Mouse (Mus musculus) lung, postnatal 36 days (tissue): ENCODE data around the gene Rere.
"Not testable (repeated sequence)": the region's sequence is repeated elsewhere in the genome, so short reads cannot be mapped to it uniquely, and the experiment has no call there.

ENCODE experiments used
- DNase-seq: peaks from one replicate; pipeline ENCODE4 v3.0.0; 2022; ENCODE audit warnings: mixed read lengths

Gene Rere

GRCm38 (mm10) chr4:150257252-150258204 is 23.9 kb upstream of the Rere start:
- peak; percentile 92 for DNase-seq

- DNase-seq, result no peak
These were observed 23.1 kb upstream of the Rere start for GRCm38 (mm10) chr4:150258388-150258787.

- no peak for DNase-seq
These were observed 21.9 kb upstream of the Rere start for GRCm38 (mm10) chr4:150259577-150259976.

GRCm38 (mm10) chr4:150260111-150260510 is 21.3 kb upstream of the Rere start:
- no peak for DNase-seq

- peak; percentile 24 for DNase-seq
These were observed 20.7 kb upstream of the Rere start for GRCm38 (mm10) chr4:150260745-150261144.

- DNase-seq, result no peak
These were observed 19.1 kb upstream of the Rere start for GRCm38 (mm10) chr4:150262301-150262700.

GRCm38 (mm10) chr4:150264903-150265302 is 16.5 kb upstream of the Rere start:
- peak; percentile 71 for DNase-seq

GRCm38 (mm10) chr4:150265471-150265870 is 16.0 kb upstream of the Rere start:
- DNase-seq, result no peak

GRCm38 (mm10) chr4:150266655-150267223 is 14.7 kb upstream of the Rere start:
- peak; percentile 75 for DNase-seq

- DNase-seq, result no peak
These were observed 12.5 kb upstream of the Rere start for GRCm38 (mm10) chr4:150268674-150269653.

GRCm38 (mm10) chr4:150269679-150270078 is 11.8 kb upstream of the Rere start:
- no peak for DNase-seq

- DNase-seq, result not testable (repeated sequence)
These were observed 10.7 kb upstream of the Rere start for GRCm38 (mm10) chr4:150270718-150271117.

- DNase-seq, result peak; percentile 83
These were observed 8.7 kb upstream of the Rere start for GRCm38 (mm10) chr4:150272725-150273124.

- no peak for DNase-seq
These were observed 5.9 kb upstream of the Rere start for GRCm38 (mm10) chr4:150275531-150275930.

GRCm38 (mm10) chr4:150279336-150279735 is 2.1 kb upstream of the Rere start:
- DNase-seq, result not testable (repeated sequence)

- no peak for DNase-seq
These were observed 1.4 kb upstream of the Rere start for GRCm38 (mm10) chr4:150280002-150280401.

- peak; percentile 20 for DNase-seq
These were observed 987 bp upstream of the Rere start for GRCm38 (mm10) chr4:150280459-150280858.

GRCm38 (mm10) chr4:150281891-150282630 is 615 bp downstream of the Rere start:
- peak; percentile 71 for DNase-seq

GRCm38 (mm10) chr4:150282631-150283334 is 1.3 kb downstream of the Rere start:
- no peak for DNase-seq

- DNase-seq, result no peak
These were observed 1.8 kb downstream of the Rere start for GRCm38 (mm10) chr4:150283335-150283638.

- peak; percentile 49 for DNase-seq
These were observed 2.5 kb downstream of the Rere start for GRCm38 (mm10) chr4:150283993-150284392.

- no peak for DNase-seq
These were observed 5.5 kb downstream of the Rere start for GRCm38 (mm10) chr4:150286980-150287379.
